Mouse (Mus musculus) bone marrow macrophage, adult 2 months (primary cell): ENCODE data around the gene Ezr. TPM values are rescaled to one million over a fixed set of nuclear protein-coding genes. Genes with fewer than 3 reads are reported as not detected.
"Not testable (repeated sequence)": the region's sequence is repeated elsewhere in the genome, so short reads cannot be mapped to it uniquely, and the experiment has no call there.

Experiments
- H3K27ac ChIP-seq: 2 replicates; pipeline ENCODE4 v1.5.1; 2012; ENCODE audit warnings: low read depth, low read length; ENCODE audit not compliant: insufficient read depth
- H3K4me1 ChIP-seq: 2 replicates; pipeline ENCODE4 v1.6.1; 2012; ENCODE audit warnings: low read length; ENCODE audit not compliant: control insufficient read depth, insufficient read depth
- H3K4me3 ChIP-seq: 2 replicates; pipeline ENCODE4 v1.5.1; 2012; ENCODE audit warnings: mild to moderate bottlenecking, low read length, moderate library complexity; ENCODE audit not compliant: insufficient read depth
- CTCF ChIP-seq: IDR thresholded peaks from 2 replicates; pipeline ENCODE4 v1.5.1; 2012; ENCODE audit warnings: low read depth, mild to moderate bottlenecking, low read length, moderate library complexity
- polyA plus RNA-seq: library from polyadenylated mRNA; stranded (reverse); fragments of >200 nt; gene quantifications from 2 replicates; pipeline ENCODE4 v1.2.4, GENCODE M21; 2012; ENCODE audit not compliant: missing spikeins, insufficient read depth, insufficient read length

Gene Ezr
- polyA plus RNA-seq, 1 experiment, result 19.4 TPM

- not testable (repeated sequence) for H3K27ac ChIP-seq, H3K4me1 ChIP-seq, H3K4me3 ChIP-seq
- TF ChIP-seq CTCF, result peak; percentile 42
Measured at GRCm38 (mm10) chr17:6697224-6697775, 85.3 kb downstream of the Ezr start.

GRCm38 (mm10) chr17:6696521-6696920 is 86.1 kb downstream of the Ezr start:
- not testable (repeated sequence) for H3K27ac ChIP-seq, H3K4me3 ChIP-seq, H3K4me1 ChIP-seq

DNA sequence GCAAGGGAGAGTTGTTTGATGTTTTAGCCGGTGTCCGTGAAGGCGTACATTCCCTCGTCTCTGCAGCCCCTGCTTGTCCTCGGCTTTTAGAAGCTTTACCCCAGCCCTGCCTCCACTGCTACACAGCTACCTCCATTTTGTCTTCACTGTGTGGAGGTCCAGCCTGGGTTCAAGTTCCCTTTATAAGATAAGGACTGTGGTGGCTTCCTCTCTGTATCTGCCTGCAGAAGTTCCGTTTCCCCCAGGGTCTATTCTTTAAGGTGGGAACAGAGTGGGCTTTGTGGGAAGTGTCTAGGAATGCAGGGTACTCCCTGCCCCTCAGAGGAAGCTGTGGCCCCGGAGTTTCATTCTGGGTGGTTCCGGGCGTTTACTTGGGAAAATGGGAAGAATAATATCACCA is 86.9 kb downstream of the Ezr start:
- H3K27ac ChIP-seq, H3K4me1 ChIP-seq, H3K4me3 ChIP-seq: not testable (repeated sequence)

DNA sequence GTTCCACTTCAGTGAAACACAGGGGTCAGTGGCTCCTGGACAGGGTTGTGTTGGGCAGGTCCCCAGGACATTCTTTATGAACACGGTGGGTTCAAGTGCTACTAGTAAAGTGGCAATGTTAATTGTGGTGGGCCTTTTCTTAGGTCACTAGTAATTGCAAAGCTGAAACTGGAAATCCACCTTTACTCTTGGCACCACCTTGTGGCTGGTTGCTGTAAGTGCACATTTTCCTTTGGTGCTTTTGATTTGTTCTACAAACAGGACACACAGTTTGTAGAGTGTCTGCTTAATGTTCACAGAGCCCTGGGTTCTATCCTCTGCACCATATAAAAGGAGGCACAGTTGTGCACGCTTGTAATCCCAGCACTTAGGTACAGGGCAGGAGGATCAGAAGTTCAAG is 91.0 kb downstream of the Ezr start:
- H3K27ac ChIP-seq, H3K4me1 ChIP-seq, H3K4me3 ChIP-seq: not testable (repeated sequence)

GRCm38 (mm10) chr17:6689344-6689743 is 93.2 kb downstream of the Ezr start:
- not testable (repeated sequence) for H3K27ac ChIP-seq, H3K4me1 ChIP-seq, H3K4me3 ChIP-seq

Other genes with a start within 250 kb of the Ezr start
- 31.5 and 39.4 TPM in 2 replicates for gene Dynlt1c, start 181.1 kb downstream of the Ezr start, polyA plus RNA-seq
- 118 and 140 TPM in 2 replicates for gene Dynlt1f, start 126.9 kb downstream of the Ezr start, polyA plus RNA-seq
- not detected in 2 replicates for gene Sytl3, start 123.7 kb downstream of the Ezr start, polyA plus RNA-seq
- 30.2 and 38.5 TPM in 2 replicates for gene Rsph3b, start 165.9 kb upstream of the Ezr start, polyA plus RNA-seq
- gene Tagap1, start 178.4 kb upstream of the Ezr start, polyA plus RNA-seq, result 12.8 and 18.6 TPM in 2 replicates
- gene Rnaset2b, start 187.8 kb upstream of the Ezr start, polyA plus RNA-seq, result 414 and 421 TPM in 2 replicates
- gene Gm49721, start 196.1 kb upstream of the Ezr start, polyA plus RNA-seq, result not detected in 2 replicates
- not detected in 2 replicates for gene Gm1604a, start 242.8 kb upstream of the Ezr start, polyA plus RNA-seq